Mouse (Mus musculus) T-helper 17 cell (primary cell): Measurements from ENCODE around the gene Slc24a2.

Experiments
- in situ Hi-C, 2 experiments: fragments of 300-600 bp; cut with MboI, MseI; formaldehyde crosslinking; loops; 1 replicate in 1 of 2; 2 replicates in 1 of 2; pipeline ENCODE4 v1.15.1; 2025; ENCODE audit warnings: high pct_unique_total_duplicates in 2 of 2

Slc24a2 gene

DNA sequence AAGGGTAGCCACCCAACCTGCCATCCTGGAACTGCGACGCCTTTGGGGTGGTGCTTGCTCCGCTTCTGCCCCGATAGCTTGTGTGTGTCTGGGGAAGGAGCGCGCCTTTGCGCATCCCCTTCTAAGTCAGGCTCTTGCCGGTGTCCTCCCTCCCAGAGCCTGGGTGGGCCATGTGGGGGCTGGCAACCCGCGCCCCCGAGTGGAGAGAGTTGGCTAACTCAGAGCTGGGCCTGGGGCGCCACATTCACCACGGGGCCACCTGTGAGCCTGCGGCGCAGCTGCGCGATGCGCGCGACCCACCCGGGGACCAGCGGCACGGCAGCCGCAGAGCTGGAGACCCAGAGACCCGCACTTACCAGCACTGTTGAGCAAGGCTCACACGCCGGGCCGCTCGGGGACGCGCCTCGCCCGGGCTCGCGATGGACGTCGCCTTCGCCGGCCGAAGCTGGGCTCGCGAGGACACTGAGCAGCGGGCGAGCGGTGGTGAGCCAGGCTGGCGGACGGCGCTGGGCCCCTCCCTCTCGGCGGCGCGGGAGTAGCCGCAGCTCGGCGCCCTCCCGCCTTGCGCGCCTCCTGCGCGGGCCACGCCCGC, at the start of gene Slc24a2:
Gene Slc24a2 (minus strand): TSS at position 518 of the 592 bp plus-strand sequence.
- in situ Hi-C loops: no loop called here

DNA sequence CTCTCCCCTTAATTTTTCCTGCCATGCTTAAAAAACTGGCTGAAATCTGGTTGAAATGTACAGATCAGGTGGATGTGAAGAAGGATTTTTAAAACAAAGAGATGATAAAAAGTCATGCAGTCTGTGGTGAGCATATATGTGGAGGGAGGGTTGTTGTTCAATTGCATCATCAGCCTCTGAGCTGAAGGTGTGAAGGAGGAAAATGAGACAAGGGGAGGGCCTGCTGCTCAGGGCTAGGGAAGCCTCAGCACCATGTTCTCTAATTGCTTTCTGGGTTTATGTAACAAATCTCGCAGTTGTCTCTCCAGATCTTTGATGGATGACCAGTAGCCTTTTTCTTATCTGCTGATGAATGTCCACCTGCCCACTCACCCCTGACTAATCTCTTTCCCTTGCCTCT, 44.5 kb upstream of the Slc24a2 start:
- in situ Hi-C loops: no loop called here

DNA sequence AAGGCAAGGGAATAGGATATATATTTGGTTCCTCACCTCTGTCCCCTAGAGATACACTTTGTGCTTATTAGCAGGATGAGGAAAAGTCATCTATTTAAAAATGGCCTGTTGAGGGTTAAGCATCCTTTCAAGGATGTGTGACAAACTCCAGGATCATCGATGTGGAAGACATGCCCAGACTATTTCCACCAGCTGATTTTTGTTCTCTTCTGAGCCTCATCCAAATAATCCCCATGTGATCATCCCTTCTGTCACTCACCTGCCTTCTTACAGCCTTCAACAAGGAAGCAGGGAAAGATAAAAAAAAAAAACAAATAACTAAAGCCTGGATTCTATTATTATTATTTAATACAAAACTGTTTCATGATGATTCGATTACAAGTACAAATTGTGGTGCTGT, 44.0 kb upstream of the Slc24a2 start:
- in situ Hi-C loops: no loop called here

DNA sequence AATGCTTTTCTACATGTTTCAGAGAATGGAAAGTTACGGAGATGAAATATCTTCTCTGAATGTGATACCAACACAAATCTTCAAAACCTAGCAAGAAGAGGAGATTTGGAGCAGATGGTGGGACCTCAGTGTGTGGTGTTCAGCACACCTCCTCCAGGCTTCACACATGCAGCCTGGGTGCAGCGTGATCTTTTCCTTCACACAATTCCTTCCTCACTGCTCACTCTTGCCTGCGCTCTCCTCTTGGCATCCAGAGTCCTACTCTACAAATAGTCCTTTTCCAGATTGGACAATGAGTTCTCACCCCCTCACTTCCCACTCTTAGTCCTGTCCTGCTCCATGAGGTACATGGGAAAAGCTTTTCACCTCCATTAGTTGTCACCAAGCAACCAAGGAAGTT, 43.2 kb upstream of the Slc24a2 start:
- in situ Hi-C loops: no loop called here

GRCm38 (mm10) chr4:87229224-87229959, 885 bp downstream of the Slc24a2 start:
- in situ Hi-C loops: no loop called here

DNA sequence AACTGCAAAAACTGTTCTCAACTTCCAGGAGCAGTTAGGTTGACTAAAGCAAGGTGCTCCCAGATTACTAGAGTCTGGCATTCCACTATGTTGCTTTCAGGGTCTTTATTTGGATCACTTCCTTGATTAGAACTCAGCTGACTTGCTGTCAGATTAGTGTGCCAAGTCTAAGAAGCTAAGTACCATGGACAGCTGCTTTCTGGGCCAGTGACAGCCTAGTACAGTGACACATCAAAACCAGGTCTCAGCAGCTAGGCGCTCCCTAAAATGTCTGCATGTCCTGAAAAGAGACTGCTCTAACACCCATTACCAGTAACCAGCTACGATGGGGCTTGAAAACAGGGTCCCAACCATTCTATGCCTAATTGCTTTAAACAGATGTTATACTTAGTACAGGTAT, 8.7 kb downstream of the Slc24a2 start:
- in situ Hi-C loops: no loop called here

- in situ Hi-C loops: no loop called here
Observed at GRCm38 (mm10) chr4:87218196-87218595, 12.1 kb downstream of the Slc24a2 start.

- in situ Hi-C loops: no loop called here
Observed at GRCm38 (mm10) chr4:87211344-87211978, 18.8 kb downstream of the Slc24a2 start.

GRCm38 (mm10) chr4:87210533-87210932, 19.7 kb downstream of the Slc24a2 start:
- in situ Hi-C loops: no loop called here

DNA sequence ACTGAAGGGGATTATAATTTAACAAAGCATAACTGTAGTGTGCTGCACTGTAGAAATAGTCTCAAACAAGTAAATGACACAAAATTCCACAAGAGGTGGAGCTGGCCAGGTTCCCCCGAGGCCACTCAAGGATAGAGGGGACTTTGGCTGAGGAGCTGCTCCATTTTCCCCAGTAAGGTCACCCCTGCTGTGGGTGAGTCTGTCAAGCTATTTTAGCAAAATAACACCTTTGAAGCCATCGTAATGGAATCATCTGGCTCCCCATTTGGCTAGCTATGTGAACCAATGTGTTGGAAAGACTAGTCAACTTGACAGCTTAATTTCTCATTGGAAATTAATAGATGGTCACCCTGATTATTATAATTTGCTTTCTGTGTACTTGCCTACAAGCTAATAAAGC, 28.2 kb downstream of the Slc24a2 start:
- in situ Hi-C loops: no loop called here

GRCm38 (mm10) chr4:87201229-87201628, 29.0 kb downstream of the Slc24a2 start:
- in situ Hi-C loops: no loop called here

GRCm38 (mm10) chr4:87184147-87184930, 45.9 kb downstream of the Slc24a2 start:
- in situ Hi-C loops: no loop called here

DNA sequence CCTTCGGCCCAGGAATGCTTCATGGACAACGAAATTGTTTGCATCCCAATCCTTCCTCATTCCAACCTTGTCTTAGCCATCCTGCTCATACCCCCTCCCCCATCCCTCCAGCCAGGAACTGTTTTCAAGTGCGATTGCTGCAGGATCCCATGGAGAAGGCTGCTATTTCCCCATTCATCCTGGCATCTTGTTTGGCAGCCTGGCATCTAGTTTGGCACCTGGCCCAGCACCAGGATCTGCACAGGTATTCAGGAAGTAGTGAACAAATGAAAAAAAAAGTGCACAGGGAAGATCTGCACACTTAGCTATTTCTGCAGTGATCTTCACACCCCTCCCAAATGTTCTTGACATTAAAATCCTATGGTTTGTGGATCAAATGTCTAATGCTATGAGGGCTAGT, 53.2 kb downstream of the Slc24a2 start:
- in situ Hi-C loops: no loop called here

GRCm38 (mm10) chr4:87163945-87164344, 66.3 kb downstream of the Slc24a2 start:
- in situ Hi-C loops: no loop called here

DNA sequence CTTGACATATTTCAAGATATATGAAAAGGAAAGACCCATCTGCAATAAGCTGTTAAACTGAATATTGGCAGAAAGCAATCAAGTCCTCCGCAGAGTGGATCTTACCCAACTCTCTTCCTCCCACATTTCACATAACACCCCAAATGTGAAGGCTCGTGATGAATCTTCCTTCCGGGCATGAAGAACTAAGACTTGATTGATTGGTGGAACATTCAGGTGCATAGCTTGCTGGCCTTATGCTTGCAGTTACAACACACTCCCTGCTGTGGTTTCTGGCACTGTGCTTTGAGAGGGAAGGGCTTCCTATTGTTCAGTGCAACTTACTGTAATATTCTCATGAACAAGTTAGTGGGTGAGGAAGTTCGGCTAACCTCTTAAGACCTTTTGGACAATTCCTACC, 72.2 kb downstream of the Slc24a2 start:
- in situ Hi-C loops: no loop called here

GRCm38 (mm10) chr4:87151990-87152389, 78.3 kb downstream of the Slc24a2 start:
- in situ Hi-C loops: no loop called here

DNA sequence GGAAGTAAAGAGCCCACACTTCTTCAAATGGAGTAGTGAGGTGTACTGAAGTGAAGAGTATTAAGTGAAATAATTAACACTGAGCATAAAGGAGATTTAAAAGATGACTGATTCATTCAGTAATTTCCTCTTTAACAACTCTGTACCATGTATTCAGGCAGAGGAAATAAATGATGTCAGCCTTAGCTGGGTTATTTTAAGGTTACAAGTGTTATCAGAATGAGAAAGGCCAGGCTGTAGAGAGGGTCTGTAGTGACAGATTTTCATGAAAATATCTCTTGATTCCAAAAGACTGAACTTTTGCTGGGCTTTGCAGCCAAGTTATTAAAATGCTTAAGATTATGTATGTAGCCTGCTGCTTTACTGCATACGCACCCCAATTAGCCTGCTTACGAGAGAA, 80.7 kb downstream of the Slc24a2 start:
- in situ Hi-C loops: no loop called here

DNA sequence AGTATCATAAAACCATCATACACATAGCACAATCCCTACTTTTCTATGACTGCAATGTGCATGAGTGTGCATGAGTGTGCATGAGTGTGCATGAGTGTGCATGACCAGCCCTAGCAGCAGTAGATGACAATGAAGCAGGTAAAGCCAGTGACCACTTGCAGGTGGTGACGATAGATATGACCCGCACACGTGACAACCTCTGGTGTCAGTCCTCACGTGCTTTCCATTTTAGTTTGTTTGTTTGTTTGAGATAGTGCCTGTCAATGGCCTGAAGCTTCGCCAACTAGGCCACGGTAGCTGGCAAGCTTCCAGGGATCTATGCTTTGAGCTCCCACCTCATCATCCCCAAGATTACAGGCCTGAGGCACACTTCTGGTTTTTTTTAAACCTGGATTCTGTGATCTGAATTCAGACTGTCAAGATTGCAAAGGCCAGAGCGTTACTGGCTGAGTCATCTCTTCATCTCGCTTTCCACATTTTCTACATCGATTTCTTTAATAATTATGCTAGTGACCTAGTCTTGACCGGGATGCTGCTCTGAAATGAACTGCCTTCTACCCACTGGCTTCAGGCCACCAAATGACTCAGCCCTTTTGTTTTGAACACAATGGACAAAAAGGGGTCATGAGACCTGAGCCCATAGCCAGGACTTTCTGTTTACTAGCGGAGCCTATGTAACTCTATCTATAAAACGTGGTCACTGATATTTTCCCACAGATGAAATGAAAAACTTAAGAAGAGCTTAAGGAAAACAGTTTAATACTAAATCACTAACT, 88.5 kb downstream of the Slc24a2 start:
- in situ Hi-C loops: loop anchor here in 1 of 2 experiments (5.0 kb wide), 1 partner anchor 329 kb away; no protein-coding TSS in a partner anchor

GRCm38 (mm10) chr4:87140901-87141300, 89.4 kb downstream of the Slc24a2 start:
- in situ Hi-C loops: loop anchor here in 1 of 2 experiments (5.0 kb wide), 1 partner anchor 329 kb away; no protein-coding TSS in a partner anchor

DNA sequence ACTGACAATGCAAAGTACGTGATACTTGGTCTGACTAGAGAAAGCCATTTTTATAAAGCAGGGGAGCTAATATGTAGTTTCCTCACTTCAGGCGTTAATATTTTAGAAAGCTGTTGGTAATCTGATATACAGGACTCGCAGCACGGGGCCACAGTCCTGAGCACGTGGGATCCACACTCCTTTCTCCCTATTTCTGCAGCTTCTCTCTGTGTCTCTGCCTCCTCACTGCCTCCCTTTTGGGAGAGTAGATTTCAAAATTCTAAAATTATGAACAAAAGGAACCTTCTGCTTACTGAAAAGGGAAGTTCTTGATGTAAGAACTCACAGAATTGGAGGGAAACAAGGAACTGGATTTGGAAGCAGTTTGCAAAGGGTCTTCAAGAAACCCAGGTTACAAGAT, 97.8 kb downstream of the Slc24a2 start:
- in situ Hi-C loops: no loop called here

- in situ Hi-C loops: no loop called here
Observed at GRCm38 (mm10) chr4:87126756-87127155, 103.5 kb downstream of the Slc24a2 start.
